Comparison of ENCODE assay signal across 23 mouse cellular contexts in genomic region chr10:28387563-28388222, GRCm38 (mm10).
A peak's percentile ranks its signal among the peaks of the same experiment; 100 is the strongest.
DNase-seq lines count a peak whose midpoint lies in the region; ATAC-seq and TF ChIP-seq lines count a peak whose summit lies in the region.
"Had no signal": no experiment of that assay in that cellular context is flagged by ENCODE, and none has a peak within 500 bp of the region (broad histone marks: within the 10 kb centered on the region; RNA-seq: fewer than 3 reads in every experiment).

No protein-coding gene starts in this region.

- no peak for TF ChIP-seq EP300 in liver, postnatal 0 days (IDR thresholded peaks at IDR 0.05; ENCODE audit: low read depth)

- DNase-seq in kidney, adult 11 months: peak; percentile 38
- DNase-seq in kidney, postnatal 10 days: no peak
- no peak for DNase-seq in kidney, postnatal 0 days (ENCODE audit: low spot score)
- DNase-seq in liver, postnatal 0 days: peak; percentile 12
- DNase-seq in gastrocnemius, adult 2 months: no peak
- no peak for DNase-seq in left cerebral cortex, postnatal 10 days (ENCODE audit: extremely low spot score in 1 of 2, low spot score in 2 of 2)
- DNase-seq in heart, postnatal 25 days (ENCODE audit: low spot score): no peak
- DNase-seq: adrenal gland, postnatal 10 days; cerebellum, adult 18-20 months; cerebellum, postnatal 14 days; forebrain, postnatal 0 days; heart, postnatal 4 days; right cerebral cortex, adult 18-20 months; right cerebral cortex, postnatal 4 days; thymus, postnatal 14 days had no signal

- no peaks in the 10 kb centered on the region for H3K4me1 ChIP-seq in intestine, postnatal 0 days (replicated peaks; ENCODE audit: control insufficient read depth, insufficient read depth, low read length)
- no peaks in the 10 kb centered on the region for H3K4me1 ChIP-seq in kidney, postnatal 0 days (replicated peaks; ENCODE audit: insufficient read depth, low read length)
- no peaks in the 10 kb centered on the region for H3K4me1 ChIP-seq in liver, postnatal 0 days (ENCODE audit: insufficient read depth)
- H3K4me1 ChIP-seq: forebrain, embryonic 10.5 days; hindbrain, embryonic 15.5 days; midbrain, embryonic 15.5 days; neural tube, embryonic 13.5 days had no signal

- ATAC-seq in intestine, postnatal 0 days: peak; percentile 83
- no peak for ATAC-seq in kidney, postnatal 0 days (replicated peaks; ENCODE audit: low FRiP score, low read depth)
- peak; percentile 79 for ATAC-seq in liver, postnatal 0 days
- ATAC-seq: activated CD4-positive, CD25-positive, alpha-beta regulatory T cell, adult 4 months; forebrain, postnatal 0 days; midbrain, embryonic 15.5 days had no signal

- H3K36me3 ChIP-seq in intestine, postnatal 0 days (ENCODE audit: control insufficient read depth, insufficient read depth): peaks cover 4% of the 10 kb centered on the region
- no peaks in the 10 kb centered on the region for H3K36me3 ChIP-seq in kidney, postnatal 0 days (ENCODE audit: insufficient read depth, low read length)
- H3K36me3 ChIP-seq in liver, postnatal 0 days (replicated peaks; ENCODE audit: insufficient read depth, low read length): no peaks in the 10 kb centered on the region
- H3K36me3 ChIP-seq: hindbrain, embryonic 15.5 days; midbrain, embryonic 15.5 days; neural tube, embryonic 13.5 days had no signal

- no peaks in the 10 kb centered on the region for H3K27me3 ChIP-seq in intestine, postnatal 0 days (replicated peaks; ENCODE audit: control insufficient read depth, insufficient read depth, low read length)
- no peaks in the 10 kb centered on the region for H3K27me3 ChIP-seq in kidney, postnatal 0 days (ENCODE audit: insufficient read depth, low read length)
- H3K27me3 ChIP-seq in liver, postnatal 0 days (ENCODE audit: insufficient read depth, low read length): no peaks in the 10 kb centered on the region
- H3K27me3 ChIP-seq: hindbrain, embryonic 15.5 days; midbrain, embryonic 15.5 days; neural tube, embryonic 13.5 days had no signal

- H3K27ac ChIP-seq in intestine, postnatal 0 days (ENCODE audit: low read depth, low read length): peak overlapping the region; percentile 71; the same call in 1 of the 2 replicates
- H3K27ac ChIP-seq in kidney, postnatal 0 days: no peak overlapping the region
- peak overlapping the region; percentile 13; the same call in 1 of the 2 replicates for H3K27ac ChIP-seq in liver, postnatal 0 days (ENCODE audit: low read depth)
- H3K27ac ChIP-seq in gastrocnemius, adult 2 months: no peak overlapping the region
- H3K27ac ChIP-seq: forebrain, embryonic 10.5 days; hindbrain, embryonic 15.5 days; macrophage; midbrain, embryonic 15.5 days; neural tube, embryonic 13.5 days had no signal

- intact Hi-C loops in gastrocnemius, adult 2 months (cut with DNase I): no loop called here
- intact Hi-C loops in left cerebral cortex, postnatal 10 days (cut with DNase I): no loop called here
- intact Hi-C loops in heart, postnatal 25 days (cut with DNase I): no loop called here

- H3K4me3 ChIP-seq in intestine, postnatal 0 days (ENCODE audit: low read depth, low read length): peak overlapping the region; percentile 22; the same call in 1 of the 2 replicates
- H3K4me3 ChIP-seq in kidney, postnatal 0 days (replicated peaks; ENCODE audit: low read depth, low read length): no peak overlapping the region
- H3K4me3 ChIP-seq in liver, postnatal 0 days (ENCODE audit: low read depth, low read length): peak overlapping the region; percentile 19
- H3K4me3 ChIP-seq in gastrocnemius, adult 2 months: no peak overlapping the region
- H3K4me3 ChIP-seq: forebrain, embryonic 10.5 days; hindbrain, embryonic 15.5 days; midbrain, embryonic 15.5 days; myocyte; neural tube, embryonic 13.5 days had no signal

- 48% methylated on average over 15 of the region's 15 CpGs for WGBS in intestine, postnatal 0 days
- 52% methylated on average over 15 of the region's 15 CpGs for WGBS in kidney, postnatal 0 days
- 68% methylated on average over 15 of the region's 15 CpGs for WGBS in liver, postnatal 0 days (ENCODE audit: insufficient replicate concordance)

- no peaks in the 10 kb centered on the region for H3K9me3 ChIP-seq in intestine, postnatal 0 days (ENCODE audit: control insufficient read depth)
- no peaks in the 10 kb centered on the region for H3K9me3 ChIP-seq in kidney, postnatal 0 days (replicated peaks; ENCODE audit: low read length)
- H3K9me3 ChIP-seq in liver, postnatal 0 days (ENCODE audit: low read length): no peaks in the 10 kb centered on the region
- H3K9me3 ChIP-seq: forebrain, embryonic 10.5 days; hindbrain, embryonic 15.5 days; midbrain, embryonic 15.5 days; neural tube, embryonic 13.5 days had no signal

- H3K9ac ChIP-seq in intestine, postnatal 0 days (ENCODE audit: low read depth, low read length): no peak overlapping the region
- no peak overlapping the region for H3K9ac ChIP-seq in kidney, postnatal 0 days (ENCODE audit: low read depth, low read length)
- H3K9ac ChIP-seq in liver, postnatal 0 days (replicated peaks): no peak overlapping the region
- H3K9ac ChIP-seq: forebrain, postnatal 0 days; hindbrain, embryonic 15.5 days; midbrain, embryonic 15.5 days; neural tube, embryonic 13.5 days had no signal

- TF ChIP-seq CTCF in intestine, postnatal 0 days (IDR thresholded peaks at IDR 0.05; ENCODE audit: low read depth): no peak
- TF ChIP-seq CTCF in kidney, postnatal 0 days (IDR thresholded peaks at IDR 0.05; ENCODE audit: low read depth): no peak
- TF ChIP-seq CTCF in liver, postnatal 0 days (IDR thresholded peaks at IDR 0.05; ENCODE audit: low read depth): no peak
- no peak for TF ChIP-seq CTCF in gastrocnemius, adult 2 months (IDR thresholded peaks at IDR 0.05)

- H3K4me2 ChIP-seq in intestine, postnatal 0 days (replicated peaks; ENCODE audit: low read depth): peak overlapping the region; percentile 58
- 0 out of 2 replicates have a peak overlapping the region, but pooled peaks have one; percentile 3 for H3K4me2 ChIP-seq in kidney, postnatal 0 days (ENCODE audit: low read length)
- H3K4me2 ChIP-seq in liver, postnatal 0 days (ENCODE audit: low read depth, low read length): peak overlapping the region; percentile 56
- H3K4me2 ChIP-seq: hindbrain, embryonic 15.5 days; midbrain, embryonic 15.5 days; neural tube, embryonic 13.5 days had no signal

Comparison
In these comparisons a context has a peak if more than half of its experiments do, and no peak if none do; other contexts are left out.
1. DNase-seq: peak in kidney, adult 11 months (single experiment) and liver, postnatal 0 days (single experiment); none in kidney, postnatal 10 days (single experiment), kidney, postnatal 0 days (single experiment), gastrocnemius, adult 2 months (single experiment), left cerebral cortex, postnatal 10 days (0 of 2) and heart, postnatal 25 days (single experiment).
2. H3K27ac ChIP-seq: peak in intestine, postnatal 0 days (single experiment) and liver, postnatal 0 days (single experiment); none in kidney, postnatal 0 days (single experiment) and gastrocnemius, adult 2 months (single experiment).
3. H3K4me2 ChIP-seq: peak in every context shown above with its lines; median percentile 58 in intestine, postnatal 0 days; 56 in liver, postnatal 0 days; 3 in kidney, postnatal 0 days.
4. H3K4me3 ChIP-seq: peak in intestine, postnatal 0 days (single experiment) and liver, postnatal 0 days (single experiment); none in kidney, postnatal 0 days (single experiment) and gastrocnemius, adult 2 months (single experiment).